Mouse (Mus musculus): ENCODE measurements at regions not wholly inside any gene's neighbourhood (a gene's known extent, or its start where the extent isn't known, plus 50 kb on each side); places are given as distances from the start of the nearest gene placed in this dataset.
"Not testable (repeated sequence)": the region's sequence is repeated elsewhere in the genome, so short reads cannot be mapped to it uniquely, and the experiment has no call there.

GRCm38 (mm10) chr12:65325347-65325746 is 100.0 kb downstream of the Wdr20rt start:
- Histone ChIP-seq H3K9ac (no peak overlapping the region), H3K27ac (no peak overlapping the region), H3K27me3 (no peaks in the 10 kb centered on the region), H3K36me3 (no peaks in the 10 kb centered on the region), H3K9me3 (no peaks in the 10 kb centered on the region), H3K4me3 (no peak overlapping the region), H3K4me2 (replicated peaks) (no peak overlapping the region), H3K4me1 (no peaks in the 10 kb centered on the region)
- no peak for ATAC-seq (ENCODE audit: low FRiP score, low read depth)
- 50% methylated on average over 1 of the region's 1 CpGs for whole genome bisulfite sequencing

- no peaks in the 10 kb centered on the region for H3K36me3 ChIP-seq
- H3K27ac ChIP-seq, result no peak overlapping the region
- WGBS, result 82% methylated on average over 5 of the region's 5 CpGs
- H3K9me3 ChIP-seq, result no peaks in the 10 kb centered on the region
- ATAC-seq (ENCODE audit: low FRiP score, low read depth), result no peak
- H3K4me2 ChIP-seq (replicated peaks), result no peak overlapping the region
- no peaks in the 10 kb centered on the region for H3K27me3 ChIP-seq
- no peak overlapping the region for H3K4me3 ChIP-seq
- no peak overlapping the region for H3K9ac ChIP-seq
- H3K4me1 ChIP-seq, result no peaks in the 10 kb centered on the region
Measured at GRCm38 (mm10) chr12:65328532-65328931, 103.2 kb downstream of the Wdr20rt start.

- H3K27me3 ChIP-seq, result no peaks in the 10 kb centered on the region
- H3K27ac ChIP-seq, result no peak overlapping the region
- no peak overlapping the region for H3K9ac ChIP-seq
- no peak overlapping the region for H3K4me3 ChIP-seq
- no peaks in the 10 kb centered on the region for H3K36me3 ChIP-seq
- no peaks in the 10 kb centered on the region for H3K4me1 ChIP-seq
- H3K4me2 ChIP-seq (replicated peaks), result no peak overlapping the region
- ATAC-seq (ENCODE audit: low FRiP score, low read depth), result no peak
- no peaks in the 10 kb centered on the region for H3K9me3 ChIP-seq
Measured at GRCm38 (mm10) chr12:65329678-65330077, 104.4 kb downstream of the Wdr20rt start.

- Histone ChIP-seq H3K4me3 (no peak overlapping the region), H3K9me3 (no peaks in the 10 kb centered on the region), H3K4me2 (replicated peaks) (no peak overlapping the region), H3K36me3 (no peaks in the 10 kb centered on the region), H3K9ac (no peak overlapping the region), H3K4me1 (no peaks in the 10 kb centered on the region), H3K27me3 (no peaks in the 10 kb centered on the region), H3K27ac (no peak overlapping the region)
- 58% methylated on average over 2 of the region's 2 CpGs for WGBS
- ATAC-seq (ENCODE audit: low FRiP score, low read depth), result no peak
Measured at GRCm38 (mm10) chr12:65340009-65340408, 114.7 kb downstream of the Wdr20rt start.

GRCm38 (mm10) chr12:65347251-65347650 is 121.9 kb downstream of the Wdr20rt start:
- WGBS, result 20% methylated on average over 1 of the region's 1 CpGs
- H3K27ac ChIP-seq, result no peak overlapping the region
- no peak overlapping the region for H3K4me3 ChIP-seq
- no peaks in the 10 kb centered on the region for H3K9me3 ChIP-seq
- H3K4me1 ChIP-seq, result no peaks in the 10 kb centered on the region
- H3K27me3 ChIP-seq, result no peaks in the 10 kb centered on the region
- no peak overlapping the region for H3K4me2 ChIP-seq (replicated peaks)
- no peak overlapping the region for H3K9ac ChIP-seq
- H3K36me3 ChIP-seq, result no peaks in the 10 kb centered on the region
- ATAC-seq (ENCODE audit: low FRiP score, low read depth), result no peak

GRCm38 (mm10) chr12:65349535-65349934 is 124.2 kb downstream of the Wdr20rt start:
- Histone ChIP-seq H3K4me1 (no peaks in the 10 kb centered on the region), H3K27ac (no peak overlapping the region), H3K9me3 (no peaks in the 10 kb centered on the region), H3K9ac (no peak overlapping the region), H3K36me3 (no peaks in the 10 kb centered on the region), H3K27me3 (no peaks in the 10 kb centered on the region), H3K4me2 (replicated peaks) (no peak overlapping the region), H3K4me3 (no peak overlapping the region)
- WGBS, result 71% methylated on average over 4 of the region's 4 CpGs
- no peak for ATAC-seq (ENCODE audit: low FRiP score, low read depth)

- no peak overlapping the region for H3K9ac ChIP-seq
- no peak overlapping the region for H3K27ac ChIP-seq
- no peaks in the 10 kb centered on the region for H3K36me3 ChIP-seq
- H3K27me3 ChIP-seq, result no peaks in the 10 kb centered on the region
- no peak overlapping the region for H3K4me2 ChIP-seq (replicated peaks)
- H3K4me3 ChIP-seq, result no peak overlapping the region
- 72% methylated on average over 4 of the region's 4 CpGs for WGBS
- no peak for ATAC-seq (ENCODE audit: low FRiP score, low read depth)
- no peaks in the 10 kb centered on the region for H3K4me1 ChIP-seq
- H3K9me3 ChIP-seq, result no peaks in the 10 kb centered on the region
Measured at GRCm38 (mm10) chr12:65364179-65364578, 138.9 kb downstream of the Wdr20rt start.

- whole genome bisulfite sequencing, result 46% methylated on average over 4 of the region's 4 CpGs
- Histone ChIP-seq H3K36me3 (no peaks in the 10 kb centered on the region), H3K9me3 (no peaks in the 10 kb centered on the region), H3K9ac (no peak overlapping the region), H3K27me3 (no peaks in the 10 kb centered on the region), H3K4me3 (no peak overlapping the region), H3K27ac (no peak overlapping the region), H3K4me2 (replicated peaks) (no peak overlapping the region), H3K4me1 (no peaks in the 10 kb centered on the region)
- no peak for ATAC-seq (ENCODE audit: low FRiP score, low read depth)
Measured at GRCm38 (mm10) chr12:65367334-65367733, 142.0 kb downstream of the Wdr20rt start.

- Histone ChIP-seq H3K36me3 (no peaks in the 10 kb centered on the region), H3K4me2 (replicated peaks) (no peak overlapping the region), H3K9ac (no peak overlapping the region), H3K27me3 (no peaks in the 10 kb centered on the region), H3K27ac (no peak overlapping the region), H3K9me3 (no peaks in the 10 kb centered on the region), H3K4me1 (no peaks in the 10 kb centered on the region), H3K4me3 (no peak overlapping the region)
- WGBS, result 73% methylated on average over 1 of the region's 1 CpGs
- ATAC-seq (ENCODE audit: low FRiP score, low read depth), result no peak
Measured at GRCm38 (mm10) chr12:65367866-65368419, 142.6 kb downstream of the Wdr20rt start.

GRCm38 (mm10) chr12:65371650-65372049 is 146.3 kb downstream of the Wdr20rt start:
- Histone ChIP-seq H3K4me3 (no peak overlapping the region), H3K27me3 (no peaks in the 10 kb centered on the region), H3K9ac (no peak overlapping the region), H3K4me2 (replicated peaks) (no peak overlapping the region), H3K27ac (no peak overlapping the region), H3K36me3 (no peaks in the 10 kb centered on the region), H3K4me1 (no peaks in the 10 kb centered on the region), H3K9me3 (no peaks in the 10 kb centered on the region)
- 97% methylated on average over 2 of the region's 2 CpGs for WGBS
- no peak for ATAC-seq (ENCODE audit: low FRiP score, low read depth)

- no peaks in the 10 kb centered on the region for H3K36me3 ChIP-seq
- WGBS, result 89% methylated on average over 1 of the region's 1 CpGs
Measured at GRCm38 (mm10) chr12:65379321-65379720, 154.0 kb downstream of the Wdr20rt start.

GRCm38 (mm10) chr12:65382118-65382791 is 156.9 kb downstream of the Wdr20rt start:
- Histone ChIP-seq H3K4me1 (no peaks in the 10 kb centered on the region), H3K4me3 (no peak overlapping the region), H3K27me3 (no peaks in the 10 kb centered on the region), H3K9me3 (no peaks in the 10 kb centered on the region), H3K4me2 (replicated peaks) (no peak overlapping the region), H3K36me3 (no peaks in the 10 kb centered on the region), H3K27ac (no peak overlapping the region), H3K9ac (no peak overlapping the region)
- WGBS, result 46% methylated on average over 5 of the region's 5 CpGs
- ATAC-seq (ENCODE audit: low FRiP score, low read depth), result no peak

More at GRCm38 (mm10) chr12:65379321-65379720, 154.0 kb downstream of the Wdr20rt start:
- no peak for ATAC-seq (ENCODE audit: low FRiP score, low read depth)
- Histone ChIP-seq H3K9ac (no peak overlapping the region), H3K4me3 (no peak overlapping the region), H3K9me3 (no peaks in the 10 kb centered on the region), H3K4me2 (replicated peaks) (no peak overlapping the region), H3K4me1 (no peaks in the 10 kb centered on the region), H3K27me3 (no peaks in the 10 kb centered on the region), H3K27ac (no peak overlapping the region)

- not testable (repeated sequence) for H3K4me2 ChIP-seq (replicated peaks); H3K9me3 ChIP-seq; ATAC-seq (ENCODE audit: low FRiP score, low read depth); H3K9ac ChIP-seq; H3K27me3 ChIP-seq; H3K4me1 ChIP-seq; H3K36me3 ChIP-seq; H3K27ac ChIP-seq; H3K4me3 ChIP-seq
- 90% methylated on average over 11 of the region's 11 CpGs for WGBS
Measured at GRCm38 (mm10) chr12:65382796-65383195, 157.5 kb downstream of the Wdr20rt start.

Data from limb, embryonic 13.5 days (tissue).